Mouse (Mus musculus) ES-CJ7 (cell line): ENCODE measurements at regions not wholly inside any gene's neighbourhood (a gene's known extent, or its start where the extent isn't known, plus 50 kb on each side); places are given as distances from the start of the nearest gene placed in this dataset.
A peak's percentile ranks its signal among the peaks of the same experiment; 100 is the strongest.
"Not testable (repeated sequence)": the region's sequence is repeated elsewhere in the genome, so short reads cannot be mapped to it uniquely, and the experiment has no call there.

ENCODE experiments used
- DNase-seq: peaks from one replicate; pipeline ENCODE4 v3.0.0; 2011; ENCODE audit warnings: low read depth, low spot score

DNA sequence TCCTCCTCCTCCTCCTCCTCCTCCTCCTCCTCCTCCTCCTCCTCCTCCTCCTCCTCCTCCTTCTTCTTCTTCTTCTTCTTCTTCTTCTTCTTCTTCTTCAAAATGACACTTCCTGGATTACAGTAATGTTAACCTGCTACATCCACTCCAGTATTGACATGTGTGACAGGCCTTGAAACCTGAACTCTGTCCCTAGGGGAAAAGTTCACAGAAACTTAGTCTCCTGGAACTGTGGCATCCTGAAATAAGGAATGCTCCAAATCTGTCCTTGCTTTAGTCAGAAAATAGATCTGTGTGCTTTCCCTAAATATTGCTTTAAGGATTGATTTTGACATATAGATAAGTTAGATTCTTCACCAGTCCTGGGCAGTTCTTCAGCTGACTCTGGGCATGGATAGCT is 464.8 kb downstream of the Adam6a start:
- DNase-seq, result not testable (repeated sequence)

DNA sequence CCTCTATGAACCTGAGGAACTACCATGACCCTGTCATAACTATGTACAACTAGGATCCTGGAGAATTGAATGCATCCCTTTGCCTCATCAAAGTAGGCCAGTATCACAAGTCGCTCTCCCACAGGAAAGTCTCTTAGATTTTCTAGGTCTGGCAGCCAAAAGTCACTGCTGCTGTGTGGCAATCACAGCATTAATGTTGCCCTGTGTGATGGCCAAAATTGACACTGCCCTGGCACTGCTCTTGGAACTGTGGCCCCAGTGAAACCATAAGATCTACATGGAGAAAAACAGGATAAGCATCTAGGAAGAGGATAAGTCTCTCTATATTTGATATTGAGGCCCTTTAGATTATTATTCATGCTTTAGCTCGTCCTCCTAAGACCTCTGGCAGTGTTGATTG is 465.7 kb downstream of the Adam6a start:
- DNase-seq, result no peak

DNA sequence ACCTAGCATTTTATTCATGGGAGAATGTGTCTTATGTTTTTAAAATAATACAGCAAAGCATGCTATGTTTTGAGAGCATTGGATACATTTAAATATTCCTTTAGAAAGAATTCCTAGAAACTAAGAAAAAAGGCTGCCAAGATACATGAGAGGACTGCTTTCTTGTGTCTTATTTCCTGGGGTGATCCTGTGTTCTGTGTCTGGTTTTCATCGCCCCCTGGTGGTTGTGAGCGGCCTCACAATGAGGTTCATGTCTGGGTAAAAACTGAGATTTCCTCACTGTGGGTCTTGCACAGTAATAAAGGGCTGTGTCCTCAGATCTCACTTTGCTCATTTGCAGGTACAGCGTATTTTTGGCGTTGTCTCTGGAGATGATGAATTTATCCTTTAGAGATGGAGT is 469.2 kb downstream of the Adam6a start:
- DNase-seq, result peak; percentile 75

DNA sequence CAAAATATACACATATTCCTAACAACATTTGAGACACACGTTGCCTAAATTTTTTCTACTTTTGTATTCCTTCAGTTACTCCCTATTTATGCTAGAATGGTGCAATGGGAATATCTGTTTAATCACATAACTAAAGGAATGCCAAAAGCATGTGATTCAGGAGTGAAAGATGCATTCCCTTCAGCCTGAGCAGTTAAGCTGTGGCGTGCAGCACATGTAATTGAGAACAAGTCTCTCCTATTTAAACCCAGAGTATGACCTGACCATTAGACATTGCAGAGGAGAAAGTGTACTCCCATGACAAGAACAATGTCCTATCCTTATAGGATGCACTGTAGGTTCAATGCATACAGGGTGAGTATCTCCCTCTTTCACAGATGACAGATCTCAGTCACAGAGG is 493.3 kb downstream of the Adam6a start:
- DNase-seq, result not testable (repeated sequence)

DNA sequence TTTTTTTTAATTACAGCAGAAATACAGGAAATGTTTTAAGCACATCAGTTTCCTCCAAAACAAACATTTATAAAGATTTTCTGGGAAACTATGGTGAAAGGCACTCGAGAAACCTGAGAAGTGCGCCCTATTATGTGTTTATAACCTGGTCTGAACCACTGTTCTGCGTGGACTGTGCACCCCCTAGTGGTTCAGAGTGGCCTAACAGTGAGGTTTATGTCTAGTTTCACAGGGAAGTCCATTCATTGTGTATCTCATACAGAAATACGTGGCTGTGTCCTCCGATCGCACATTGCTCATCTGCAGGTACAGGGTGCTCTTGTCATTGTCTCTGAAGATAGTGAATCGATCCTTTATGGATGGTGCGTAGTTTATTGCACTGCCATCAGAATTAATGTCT is 504.3 kb downstream of the Adam6a start:
- peak; percentile 32 for DNase-seq

DNA sequence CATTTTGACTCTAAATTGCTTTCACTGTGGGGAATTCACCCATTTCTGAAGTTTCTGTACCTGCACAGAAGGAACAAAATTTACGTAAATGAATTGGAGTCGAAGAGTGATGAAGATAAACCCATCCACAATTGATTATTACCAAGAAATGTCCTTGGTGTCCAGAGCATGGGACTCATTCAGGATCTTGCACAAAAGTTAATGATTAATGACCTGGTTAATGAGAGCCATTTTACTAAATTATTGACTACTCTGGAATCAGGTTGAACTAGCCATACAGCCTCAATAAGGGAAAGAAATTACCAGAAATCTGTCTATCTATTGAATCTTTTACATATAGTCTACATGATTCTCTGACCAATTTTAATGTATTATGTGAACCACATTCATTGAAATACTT is 509.6 kb downstream of the Adam6a start:
- no peak for DNase-seq

DNA sequence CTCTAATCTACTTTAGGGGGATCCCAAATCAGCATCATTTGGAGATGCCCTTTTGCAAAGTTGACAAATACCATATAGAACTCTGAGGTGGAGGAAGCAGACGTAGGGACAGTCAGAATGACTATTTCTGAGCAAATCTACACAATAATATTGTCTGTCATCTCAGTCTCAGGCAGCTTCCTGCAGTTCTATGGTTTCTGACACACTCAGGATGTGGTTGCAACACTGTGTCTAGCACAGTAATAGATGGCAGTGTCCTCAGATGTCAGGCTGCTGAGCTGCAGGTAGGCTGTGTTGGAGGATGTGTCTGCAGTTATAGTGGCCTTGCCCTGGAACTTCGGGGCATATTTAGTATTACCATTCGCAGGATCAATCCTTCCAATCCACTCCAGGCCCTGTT is 515.9 kb downstream of the Adam6a start:
- DNase-seq, result no peak

DNA sequence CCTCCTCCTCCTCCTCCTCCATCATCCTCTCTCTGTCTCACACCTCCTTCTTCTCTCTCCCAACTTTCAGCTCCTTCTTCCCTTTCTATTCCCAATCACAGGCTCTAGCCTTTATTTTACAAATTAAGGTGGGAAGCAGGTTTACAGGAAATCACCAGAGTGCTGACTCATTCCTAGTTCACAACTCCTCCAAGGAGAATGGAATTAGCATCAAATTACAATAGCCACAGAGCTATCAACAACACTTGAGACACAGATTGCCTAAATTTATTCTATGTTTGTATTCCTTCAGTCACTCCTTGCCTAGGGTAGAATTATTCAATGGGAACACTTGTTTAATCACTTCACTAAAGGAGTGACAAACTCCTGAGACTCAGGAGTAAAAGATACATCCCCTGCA is 523.5 kb downstream of the Adam6a start:
- DNase-seq, result peak; percentile 70

DNA sequence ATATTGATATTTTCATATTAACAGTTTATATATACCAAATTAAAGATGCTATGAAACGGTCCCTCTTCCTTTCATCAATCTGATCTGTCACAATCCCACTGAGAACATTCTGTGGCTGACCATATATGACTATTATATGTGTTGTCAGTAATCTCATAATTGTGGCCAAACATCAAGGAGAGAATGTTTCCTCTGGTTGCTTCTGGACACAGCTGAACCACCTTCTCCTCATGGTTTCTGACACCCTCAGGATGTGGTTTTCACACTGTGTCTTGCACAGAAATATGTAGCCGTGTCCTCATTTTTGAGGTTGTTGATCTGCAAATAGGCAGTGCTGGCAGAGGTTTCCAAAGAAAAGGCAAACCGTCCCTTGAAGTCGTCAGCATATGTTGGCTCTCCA is 565.0 kb downstream of the Adam6a start:
- not testable (repeated sequence) for DNase-seq

DNA sequence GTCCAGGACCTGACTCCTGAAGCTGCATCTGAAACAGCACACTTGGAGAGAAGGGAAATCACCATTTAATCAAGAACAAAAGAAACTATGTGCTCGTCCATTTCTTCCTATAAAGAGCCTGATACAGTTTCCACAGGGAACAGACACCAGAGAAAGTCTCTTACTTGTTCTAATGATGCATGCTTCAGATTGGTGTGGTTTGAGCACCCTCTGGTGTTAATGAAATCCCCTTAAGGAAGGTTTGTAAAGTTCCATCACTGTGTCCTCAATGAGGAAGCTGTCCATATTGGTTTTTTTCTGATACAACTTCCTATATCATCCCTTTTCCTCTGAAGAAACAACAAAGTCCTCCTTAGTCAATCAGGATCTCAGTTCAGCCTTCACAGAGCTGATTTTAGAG is 591.2 kb downstream of the Adam6a start:
- DNase-seq, result peak; percentile 66

DNA sequence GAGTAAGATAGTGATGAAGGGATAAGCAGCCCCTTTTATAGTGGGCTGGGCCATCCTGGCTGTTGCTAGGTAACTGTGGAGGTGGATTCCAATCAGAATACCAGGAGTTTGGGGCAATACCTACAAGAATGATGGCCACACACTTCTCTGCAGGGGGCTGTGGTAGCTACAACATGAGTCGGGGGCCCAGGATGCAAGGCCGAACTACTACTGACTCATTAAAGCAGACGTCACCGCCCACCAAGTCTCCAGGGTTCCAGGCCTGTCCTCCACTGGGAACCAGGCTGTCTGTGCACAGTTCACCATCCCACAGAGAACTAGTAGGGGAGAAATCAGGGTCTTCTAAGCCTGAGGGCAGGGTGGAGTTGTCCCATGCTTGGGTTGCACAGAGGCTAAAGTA is 605.1 kb downstream of the Adam6a start:
- no peak for DNase-seq

DNA sequence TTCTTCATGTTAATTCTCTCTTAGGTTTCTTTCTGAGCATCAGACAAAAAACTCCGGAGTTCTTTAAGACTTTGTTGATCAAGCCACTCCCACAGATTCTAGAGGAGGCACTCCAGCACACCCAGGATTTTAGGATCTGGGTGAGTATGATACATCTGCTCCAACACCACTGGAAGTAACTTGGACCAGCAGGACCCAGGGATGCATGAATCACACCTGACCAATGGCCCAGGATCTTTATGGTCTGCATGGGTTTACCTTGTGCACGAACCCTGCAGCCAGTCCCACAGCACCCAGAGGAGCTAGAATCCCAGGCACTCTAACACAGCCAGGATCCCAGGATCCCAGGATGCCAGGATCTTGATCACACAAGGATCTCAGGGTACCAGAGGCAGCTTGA is 628.6 kb downstream of the Adam6a start:
- no peak for DNase-seq

DNA sequence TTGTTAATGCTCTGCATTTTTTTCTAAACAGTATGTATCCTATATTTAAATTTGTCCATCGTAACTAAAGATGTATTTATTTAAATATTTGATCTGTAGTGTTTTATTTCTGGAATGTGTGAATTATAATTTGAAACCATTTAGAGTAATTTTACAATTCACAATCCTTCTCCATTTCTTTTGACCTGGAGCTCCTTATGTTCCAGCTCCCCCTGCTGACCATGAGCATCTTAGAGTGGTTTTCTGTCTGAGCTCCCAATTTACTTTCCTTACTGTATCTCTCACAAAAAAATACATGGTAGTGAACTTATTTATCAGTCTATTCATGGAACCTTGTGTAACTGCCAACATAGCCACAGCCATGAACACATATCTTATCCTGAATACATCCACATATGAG is 655.8 kb downstream of the Adam6a start:
- peak; percentile 13 for DNase-seq

DNA sequence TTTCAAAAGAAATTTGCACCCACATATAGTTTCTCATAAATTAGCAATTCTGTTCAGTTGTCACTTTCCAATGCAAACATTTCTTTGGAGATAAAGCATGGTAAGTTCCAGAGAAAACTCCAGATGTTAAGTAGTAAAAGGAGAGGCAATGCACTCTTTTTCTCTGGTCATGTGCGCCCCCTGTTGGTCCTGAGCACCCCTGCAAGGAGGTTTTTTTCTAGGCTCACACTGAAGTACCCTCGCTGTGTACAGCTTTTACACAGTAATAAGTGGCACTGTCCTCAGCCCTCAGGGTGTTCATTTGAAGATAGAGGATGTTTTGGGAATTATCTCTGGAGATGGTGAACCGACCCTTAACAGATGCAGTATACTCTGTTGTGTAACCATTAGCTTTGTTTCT is 678.8 kb downstream of the Adam6a start:
- no peak for DNase-seq
